Mouse (Mus musculus) thymus, adult 2 months (tissue): Measurements from ENCODE around the gene Lsm10.

ENCODE experiments used
- CTCF ChIP-seq: fragments of 200-500 bp; IDR thresholded peaks from 2 replicates; pipeline ENCODE4 v1.5.1; 2012; ENCODE audit warnings: mild to moderate bottlenecking, control low read depth, low read length, moderate library complexity, borderline replicate concordance; ENCODE audit not compliant: control insufficient read depth, poor library complexity, insufficient read depth; ENCODE audit errors: extremely low read depth
- POLR2A ChIP-seq: fragments of 200-500 bp; IDR thresholded peaks from 2 replicates; pipeline ENCODE4 v1.6.1; 2012; ENCODE audit warnings: mild to moderate bottlenecking, low read length, control low read depth, moderate library complexity; ENCODE audit not compliant: control insufficient read depth, poor library complexity, insufficient read depth; ENCODE audit errors: extremely low read depth

- TF ChIP-seq POLR2A, result no peak
- TF ChIP-seq CTCF, result 0 out of 2 replicates have a peak, but pooled peaks have one; percentile 50
These were observed 17.5 kb downstream of the Lsm10 start for GRCm38 (mm10) chr4:126113943-126114342.
